Mouse (Mus musculus): Measurements from ENCODE around the gene Pif1.

DNA sequence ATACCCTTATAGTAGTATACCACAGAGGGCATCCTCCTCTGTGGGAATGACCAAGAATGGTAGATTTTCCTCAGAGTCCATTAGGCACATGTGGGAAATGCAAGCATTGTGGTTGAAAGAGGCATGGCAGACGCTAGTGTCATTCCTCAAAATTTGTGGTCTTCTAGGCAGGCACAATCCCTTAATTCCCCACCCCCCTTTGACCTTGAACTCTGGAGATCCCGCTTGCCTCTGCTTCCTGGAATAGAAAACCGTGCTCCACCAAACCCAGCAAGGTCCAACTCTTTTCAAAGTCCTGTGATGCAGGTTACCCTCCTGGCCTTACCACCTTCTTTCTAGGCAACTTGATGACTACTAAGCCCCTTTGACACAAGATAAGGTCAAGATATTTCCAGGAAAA, 5.8 kb downstream of the Pif1 start:
- no peak for TF ChIP-seq CTCF (IDR thresholded peaks at IDR 0.05; ENCODE audit: low read depth, low read length)
- TF ChIP-seq POLR2A (IDR thresholded peaks at IDR 0.05; ENCODE audit: borderline replicate concordance, low read depth, low read length), result no peak

Measured in bone marrow macrophage, adult 2 months (primary cell).